Mouse (Mus musculus) right cerebral cortex, adult 2 months (tissue): ENCODE data around the gene Mylpf.
"Not testable (repeated sequence)": the region's sequence is repeated elsewhere in the genome, so short reads cannot be mapped to it uniquely, and the experiment has no call there.

Experiments
- DNase-seq, 2 experiments: peaks; one replicate each; pipeline ENCODE4 v3.0.0; 2021 to 2022; ENCODE audit warnings: low spot score in 2 of 2

Gene Mylpf

DNA sequence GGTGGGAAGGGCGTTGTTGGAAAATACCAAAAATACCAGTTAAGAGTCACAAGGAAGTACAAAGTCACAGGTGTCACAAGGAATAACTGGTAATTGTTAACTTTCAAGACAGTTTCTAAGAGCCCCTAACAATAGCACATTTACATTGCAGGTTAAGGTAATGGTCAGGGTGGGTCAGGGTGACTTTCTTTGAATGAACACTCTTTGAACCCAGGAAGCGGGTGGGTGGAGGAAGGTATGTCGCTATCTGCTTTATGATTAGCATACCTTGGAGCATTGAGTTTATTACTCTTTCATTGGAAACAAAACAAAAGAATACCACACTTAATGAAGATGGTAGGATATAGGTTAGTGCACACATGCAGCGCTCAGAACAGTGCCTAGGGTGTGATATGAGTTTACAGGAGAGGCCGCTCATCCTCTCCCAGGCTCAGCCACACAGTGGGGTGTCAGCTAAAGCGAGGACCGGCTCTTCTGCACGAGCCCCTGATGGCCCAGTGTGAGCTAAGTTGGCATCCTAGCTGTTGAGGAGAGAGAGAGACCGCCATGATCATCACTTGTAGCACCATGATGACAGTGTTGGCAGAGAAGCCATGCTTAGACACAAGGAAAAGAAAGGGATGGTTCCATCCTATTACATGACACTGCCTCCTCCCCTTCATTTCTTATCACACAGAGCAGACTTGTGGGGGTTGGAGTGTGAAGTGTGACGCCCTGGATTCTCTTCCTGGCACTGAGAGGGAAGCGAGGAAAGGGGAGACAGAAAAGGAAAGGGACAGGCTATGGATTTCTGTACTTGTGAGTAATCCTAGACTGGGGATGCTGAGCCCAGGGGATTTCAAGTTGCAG lies 16.7 kb downstream of the Mylpf start:
- no peak for DNase-seq

DNA sequence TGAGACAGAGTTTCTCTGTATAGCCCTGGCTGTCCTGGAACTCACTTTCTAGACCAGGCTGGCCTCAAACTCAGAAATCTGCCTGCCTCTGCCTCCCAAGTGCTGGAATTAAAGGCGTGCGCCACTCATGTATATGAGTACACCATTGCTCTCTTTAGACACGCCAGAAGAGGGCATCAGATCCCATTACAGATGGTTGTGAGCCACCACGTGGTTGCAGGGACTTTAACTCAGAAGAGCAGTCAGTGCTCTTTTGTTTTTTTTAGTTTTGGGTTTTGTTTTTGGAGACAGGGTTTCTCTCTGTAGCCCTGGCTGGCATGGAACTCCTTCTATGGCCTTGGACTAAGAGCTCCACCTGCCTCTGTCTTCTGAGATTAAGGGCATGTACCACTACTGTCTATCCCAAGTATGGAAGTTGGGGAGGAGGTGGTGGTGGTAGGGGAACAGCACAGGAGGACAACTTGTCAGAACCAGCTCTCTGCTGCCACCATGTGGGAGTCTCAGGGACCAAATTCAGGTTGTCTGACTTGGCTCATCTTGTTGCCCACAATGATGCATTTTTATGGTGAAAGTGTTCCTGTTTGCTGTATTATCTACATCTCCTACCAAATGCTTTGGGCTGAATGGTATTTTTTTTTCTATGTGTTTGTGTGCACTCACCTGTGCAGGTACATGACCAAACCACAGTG lies 20.1 kb downstream of the Mylpf start:
- DNase-seq, result peak; percentile 87 to 89

DNA sequence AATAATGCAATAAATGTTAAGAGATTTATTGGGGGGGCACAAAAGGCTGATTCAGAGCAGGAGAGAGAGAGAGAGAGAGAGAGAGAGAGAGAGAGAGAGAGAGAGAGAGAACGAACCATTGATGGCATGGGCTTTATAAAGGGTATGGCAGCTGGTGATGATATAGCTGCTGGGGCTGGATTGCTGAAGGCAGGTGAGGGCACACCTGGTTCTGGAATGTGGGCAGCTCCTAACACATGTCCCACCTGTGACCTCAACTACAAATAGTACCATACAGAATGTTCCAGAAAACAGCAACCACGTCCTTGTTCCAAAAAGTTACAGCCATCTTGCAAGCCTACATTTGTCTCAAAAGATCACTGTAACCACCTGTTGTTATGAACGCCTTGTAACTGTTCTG lies 22.7 kb downstream of the Mylpf start:
- DNase-seq, result no peak

DNA sequence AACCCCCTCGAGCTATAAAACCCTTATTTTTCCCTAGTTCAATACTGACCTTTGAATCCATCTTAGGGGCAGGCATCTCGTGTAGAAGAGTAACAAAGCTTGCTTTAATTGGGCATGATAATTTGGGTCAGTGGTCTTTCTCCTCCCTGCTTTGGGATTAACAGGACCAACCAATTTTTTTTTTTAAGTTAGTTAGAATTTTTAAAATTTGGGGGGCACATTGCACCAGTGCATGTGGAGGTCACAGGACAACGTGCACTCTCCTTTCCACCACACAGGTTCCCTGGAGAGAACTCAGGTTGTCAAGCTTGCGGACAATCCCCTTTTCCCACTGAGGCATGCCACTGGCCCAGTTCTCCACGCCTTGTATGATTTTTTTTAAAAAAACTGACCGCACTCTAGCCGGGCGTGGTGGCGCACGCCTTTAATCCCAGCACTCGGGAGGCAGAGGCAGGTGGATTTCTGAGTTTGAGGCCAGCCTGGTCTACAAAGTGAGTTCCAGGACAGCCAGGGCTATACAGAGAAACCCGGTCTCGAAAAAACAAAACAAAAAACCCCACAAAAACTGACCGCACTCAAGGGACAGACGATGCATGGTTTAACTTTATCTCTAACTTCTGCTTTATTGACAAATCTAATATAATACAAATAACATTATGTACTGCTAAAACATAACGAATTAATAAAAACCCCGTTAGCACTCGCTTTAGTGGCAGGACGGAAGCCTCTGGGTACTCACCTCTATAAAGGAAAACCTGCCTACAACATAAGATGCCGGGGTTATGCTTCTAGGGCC lies 23.3 kb downstream of the Mylpf start:
- DNase-seq, result no peak

DNA sequence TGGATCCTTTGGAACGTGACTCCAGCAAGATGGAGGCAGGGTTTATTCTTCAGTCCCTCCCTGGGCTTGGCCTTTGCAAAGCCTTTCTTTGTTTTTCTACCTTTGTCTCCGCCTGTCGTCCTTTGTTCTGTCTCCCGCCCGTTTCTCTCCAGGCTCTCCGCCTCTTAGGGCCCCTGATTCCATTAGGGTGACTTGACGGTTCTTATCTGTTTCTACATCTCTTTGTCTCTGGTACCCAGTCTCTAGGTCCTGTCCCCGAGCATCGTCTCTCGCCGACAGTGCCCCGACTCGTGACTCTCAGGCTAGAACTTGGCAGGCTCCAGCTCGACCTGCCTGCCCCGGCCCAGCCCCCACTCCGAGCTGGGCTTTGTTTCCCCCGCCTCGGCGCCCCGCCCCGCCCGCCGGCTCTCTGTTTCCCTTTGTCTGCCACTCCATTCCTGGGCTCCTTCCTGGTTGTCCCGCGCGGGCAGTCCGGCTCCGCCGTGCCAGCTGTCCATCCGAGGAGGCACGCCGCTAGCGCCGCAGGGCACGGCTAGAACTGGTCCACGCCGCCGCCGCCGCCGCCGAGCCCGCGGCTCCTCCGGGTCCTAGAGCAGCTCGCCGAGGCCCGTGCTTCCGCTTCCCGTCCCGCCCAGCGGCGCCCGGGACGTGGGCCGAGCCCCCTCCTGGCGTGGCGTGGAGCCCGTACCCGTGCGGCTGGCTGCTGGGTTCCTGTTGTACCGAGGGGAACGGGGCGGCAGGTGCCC lies 24.1 kb downstream of the Mylpf start, which contains the start of the genes Zfp553 and Sept1:
TSS of gene Zfp553 (plus strand) at position 440 of the 746 bp plus-strand sequence.
TSS of gene Sept1 (minus strand) at position 509 of the 746 bp plus-strand sequence.
- DNase-seq, result peak; percentile 79 to 86

DNA sequence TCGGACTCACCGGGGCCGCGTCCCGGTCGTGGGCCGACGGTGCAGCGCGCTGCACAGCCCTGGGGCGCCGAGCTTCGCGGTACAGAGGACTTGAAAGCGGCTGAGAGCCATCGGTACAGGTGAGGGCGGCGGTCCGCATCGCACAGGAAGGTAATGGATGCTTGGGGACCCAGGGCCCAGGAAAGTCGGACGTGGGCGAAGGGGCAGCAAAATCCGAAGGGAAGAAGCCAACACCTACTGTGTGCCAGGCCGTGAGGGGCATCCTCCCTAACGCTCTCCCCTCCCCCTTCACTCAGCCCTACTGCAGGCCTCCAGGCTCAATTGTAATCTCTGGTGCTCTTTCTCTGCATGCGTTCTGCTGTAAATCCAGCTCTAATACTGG lies 24.7 kb downstream of the Mylpf start:
- DNase-seq, result peak in 1 of 2 experiments; percentile 47

DNA sequence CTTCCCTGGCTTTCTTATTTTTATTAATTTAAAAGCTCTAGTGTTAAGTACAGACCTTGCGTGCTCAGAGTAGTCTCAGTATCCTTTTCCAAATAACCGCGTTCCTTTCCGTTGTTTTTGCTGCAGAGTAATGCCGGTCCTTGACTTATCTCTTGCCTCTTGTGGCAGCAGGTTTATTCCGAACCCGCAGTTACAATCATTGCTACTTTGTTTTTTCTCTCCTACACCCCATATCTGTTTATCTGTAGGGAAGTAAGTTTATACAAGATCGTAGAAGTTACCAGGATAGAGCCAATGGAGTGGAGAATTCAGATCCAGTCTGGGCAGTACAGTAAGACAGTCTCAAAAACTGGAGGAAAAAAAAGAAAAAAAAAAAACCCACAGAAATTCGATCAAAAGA lies 25.1 kb downstream of the Mylpf start:
- no peak for DNase-seq

DNA sequence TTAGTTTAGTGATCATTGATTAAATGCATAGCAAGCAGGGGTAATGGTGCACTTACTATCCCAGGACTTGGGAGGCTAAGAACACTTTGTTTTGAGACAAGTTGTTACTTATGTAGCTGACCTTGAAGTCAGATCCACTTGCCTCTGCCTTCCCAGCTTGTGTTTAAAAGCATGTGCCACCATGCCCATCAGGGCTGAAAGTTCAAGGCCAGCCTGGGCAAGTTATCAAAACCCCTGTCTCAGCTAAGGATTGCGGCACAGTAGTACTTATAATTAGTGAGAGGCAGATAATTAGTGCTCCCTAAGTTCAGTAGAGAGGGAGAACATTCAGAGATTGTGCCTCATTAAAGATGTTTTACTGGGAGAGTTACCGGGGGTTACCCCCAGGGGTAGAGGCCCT lies 26.1 kb downstream of the Mylpf start:
- DNase-seq, result no peak

DNA sequence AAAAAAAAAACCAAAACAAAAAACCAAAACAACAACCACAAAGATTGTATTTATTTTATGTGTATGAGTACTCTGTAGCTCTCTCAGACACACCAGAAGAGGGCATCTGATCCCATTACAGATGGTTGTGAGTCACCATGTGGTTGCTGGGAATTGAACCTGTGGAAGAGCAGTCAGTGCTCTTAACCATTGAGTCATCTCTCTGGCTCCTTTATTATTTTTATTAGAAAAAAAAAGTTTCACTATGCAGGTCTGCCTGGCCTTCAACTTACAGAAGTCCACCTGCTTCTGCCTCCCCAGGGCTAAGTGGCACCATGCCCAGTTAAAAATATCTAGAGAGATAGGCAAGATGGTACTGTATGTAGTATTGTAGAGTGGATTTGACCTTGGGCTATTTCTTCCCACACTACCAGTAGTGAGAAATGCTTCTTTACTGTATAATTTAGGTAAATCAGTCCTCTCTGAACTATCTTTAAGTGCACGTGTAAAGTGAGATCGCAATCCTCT lies 34.7 kb downstream of the Mylpf start:
- no peak for DNase-seq

DNA sequence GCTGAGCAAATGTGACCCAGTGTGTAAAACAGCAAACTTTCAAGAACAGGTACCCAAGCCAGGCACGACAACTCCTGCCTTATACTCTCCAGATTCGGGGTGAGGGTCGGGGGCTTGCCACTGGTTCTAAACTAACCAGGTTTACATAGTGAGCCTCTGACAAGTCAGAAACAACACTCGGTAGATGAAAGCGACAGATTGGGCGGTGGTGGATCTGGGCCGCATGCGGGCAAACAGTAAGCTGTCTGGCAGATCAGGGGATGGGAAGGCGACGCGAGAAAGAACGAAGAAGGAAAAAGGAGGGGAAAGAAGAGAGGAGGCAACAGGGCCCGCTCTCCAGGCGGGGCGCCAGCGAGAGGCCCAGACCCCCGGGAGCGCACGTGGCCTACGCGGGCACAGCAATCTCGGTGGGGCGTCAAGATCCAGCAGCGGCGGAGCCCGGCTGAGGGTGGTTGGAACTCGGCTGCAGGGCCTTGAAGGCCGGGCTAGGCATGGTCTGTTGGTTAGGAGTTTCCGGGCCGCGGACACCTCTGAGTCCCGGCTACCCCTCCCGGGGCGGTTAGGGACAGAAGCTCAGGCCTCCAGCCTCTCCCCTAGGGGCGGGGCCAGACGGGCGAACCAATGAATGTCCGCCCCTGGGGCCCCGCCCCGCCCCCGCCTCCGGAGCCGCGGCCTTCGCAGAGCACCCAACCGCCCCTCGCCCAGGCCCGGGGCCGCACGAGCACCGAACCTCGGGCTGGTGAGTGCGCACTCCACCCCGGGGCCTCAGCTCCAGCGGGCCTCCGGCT lies 35.4 kb downstream of the Mylpf start, which contains the start of gene Zfp771:
TSS of gene Zfp771 (plus strand) at position 405 of the 788 bp plus-strand sequence.
- peak; percentile 89 to 93 for DNase-seq

DNA sequence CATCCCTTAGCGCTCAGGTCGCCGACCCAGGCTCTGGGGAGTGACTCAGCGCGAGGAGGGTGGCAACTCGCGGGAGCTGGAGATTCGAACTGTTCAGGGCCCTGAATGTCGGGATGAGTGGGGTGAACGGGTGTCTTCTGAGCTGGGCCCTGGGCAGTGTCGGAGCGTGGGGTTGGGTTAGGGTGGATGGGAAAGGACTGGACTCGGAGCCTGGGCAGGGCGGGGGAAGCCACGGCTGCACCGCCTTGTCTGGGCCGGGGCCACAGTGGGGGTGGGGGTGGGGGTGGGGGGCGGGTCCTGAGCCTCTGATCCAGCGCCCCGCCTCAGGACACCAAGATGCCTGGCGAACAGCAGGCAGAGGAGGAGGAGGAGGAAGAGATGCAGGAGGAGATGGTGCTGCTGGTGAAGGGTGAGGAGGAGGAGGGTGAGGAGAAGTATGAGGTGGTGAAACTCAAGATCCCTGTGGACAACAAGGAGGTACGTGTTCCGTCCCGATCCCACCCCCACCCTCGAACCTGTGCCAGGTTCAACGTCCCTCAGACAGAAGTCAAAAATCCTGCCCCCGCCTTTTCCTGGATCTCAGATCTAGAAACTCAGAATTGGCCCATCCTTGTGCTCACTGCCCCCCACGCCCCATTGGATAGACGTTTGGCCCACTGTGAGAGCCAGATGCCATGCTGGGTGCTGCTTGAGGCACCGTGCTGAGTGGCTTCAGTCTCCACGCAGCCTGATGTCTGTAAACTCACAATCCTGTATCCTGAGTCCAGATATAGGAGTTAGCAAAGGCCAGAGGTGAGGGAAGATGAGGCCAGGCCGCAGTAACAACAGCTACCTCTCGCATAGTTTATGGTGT lies 36.2 kb downstream of the Mylpf start:
- no peak for DNase-seq

DNA sequence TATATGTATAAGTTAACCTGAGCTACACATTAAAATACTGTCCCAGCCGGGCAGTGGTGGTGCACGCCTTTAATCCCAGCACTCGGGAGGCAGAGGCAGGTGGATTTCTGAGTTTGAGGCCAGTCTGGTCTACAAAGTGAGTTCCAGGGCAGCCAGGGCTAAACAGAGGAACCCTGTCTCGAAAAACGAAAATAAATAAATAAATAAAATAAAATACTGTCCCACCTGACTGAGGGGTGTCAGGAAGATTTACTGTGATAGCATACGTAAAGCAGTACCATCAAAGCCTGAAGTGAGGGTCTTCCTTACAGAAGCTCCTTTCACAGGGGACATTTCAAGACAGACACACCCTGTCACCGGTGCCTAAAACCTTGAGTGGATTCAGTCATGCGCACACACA lies 41.8 kb downstream of the Mylpf start:
- not testable (repeated sequence) for DNase-seq

DNA sequence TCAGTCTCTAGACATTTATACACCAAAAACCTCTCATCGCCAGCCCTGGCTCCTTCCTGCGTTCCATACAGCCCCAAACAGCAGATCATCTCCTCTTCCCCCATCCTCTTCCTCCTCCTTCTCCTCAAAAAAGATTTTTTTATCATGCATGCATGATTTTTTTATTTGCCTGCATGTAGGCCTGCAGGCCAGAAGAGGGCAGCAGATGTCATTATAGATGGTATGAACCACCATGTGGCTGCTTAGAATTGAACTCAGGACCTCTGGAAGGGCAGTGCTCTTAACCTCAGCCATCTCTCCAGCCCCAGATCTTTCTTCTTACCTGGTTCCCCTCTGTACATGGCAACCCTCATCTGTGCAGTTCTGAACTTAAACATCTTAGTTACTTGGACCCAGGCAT lies 43.7 kb downstream of the Mylpf start:
- no peak for DNase-seq

DNA sequence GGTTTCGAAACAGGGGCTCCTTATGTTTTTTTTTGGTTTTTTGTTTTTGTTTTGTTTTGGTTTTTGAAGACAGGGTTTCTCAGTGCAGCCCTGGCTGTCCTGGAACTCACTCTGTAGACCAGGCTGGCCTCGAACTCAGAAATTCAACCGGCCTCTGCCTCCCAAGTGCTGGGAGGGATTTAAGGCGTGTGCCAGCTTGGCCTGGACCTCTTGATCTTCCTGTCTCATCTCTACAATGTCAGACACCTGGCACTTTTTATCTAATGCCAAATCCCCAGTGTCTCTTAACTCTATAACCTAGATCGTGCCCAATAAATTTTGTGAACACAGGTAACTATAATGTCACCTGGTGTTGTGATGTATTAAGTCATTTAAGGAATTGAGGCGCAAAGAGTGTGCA lies 44.7 kb downstream of the Mylpf start:
- DNase-seq, result no peak

DNA sequence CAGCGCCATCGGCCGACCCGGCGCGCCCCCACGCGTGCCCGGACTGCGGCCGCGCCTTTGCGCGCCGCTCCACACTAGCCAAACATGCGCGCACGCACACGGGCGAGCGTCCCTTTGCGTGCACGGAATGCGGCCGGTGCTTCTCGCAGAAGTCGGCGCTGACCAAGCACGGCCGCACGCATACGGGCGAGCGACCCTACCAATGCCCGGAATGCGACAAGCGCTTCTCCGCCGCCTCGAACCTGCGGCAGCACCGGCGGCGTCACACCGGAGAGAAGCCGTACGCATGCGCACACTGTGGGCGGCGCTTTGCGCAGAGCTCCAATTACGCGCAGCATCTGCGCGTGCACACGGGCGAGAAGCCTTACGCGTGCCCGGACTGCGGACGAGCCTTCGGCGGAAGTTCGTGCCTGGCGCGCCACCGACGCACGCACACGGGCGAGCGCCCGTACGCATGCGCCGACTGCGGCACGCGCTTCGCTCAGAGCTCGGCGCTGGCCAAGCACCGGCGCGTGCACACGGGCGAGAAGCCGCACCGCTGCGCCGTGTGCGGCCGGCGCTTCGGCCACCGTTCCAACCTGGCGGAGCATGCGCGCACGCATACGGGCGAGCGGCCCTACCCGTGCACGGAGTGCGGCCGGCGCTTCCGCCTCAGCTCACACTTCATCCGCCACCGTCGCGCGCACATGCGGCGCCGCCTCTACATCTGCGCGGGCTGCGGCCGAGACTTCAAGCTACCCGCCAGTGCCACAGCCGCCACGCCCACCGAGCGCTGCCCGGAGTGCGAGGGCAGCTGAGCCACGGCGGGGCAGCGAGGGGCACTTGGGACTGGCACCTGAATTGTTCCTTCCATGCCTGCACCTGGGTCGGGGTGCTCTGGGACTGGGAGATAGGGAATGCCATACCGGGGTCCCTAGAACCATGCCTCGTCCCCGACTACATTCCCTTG lies 45.4 kb downstream of the Mylpf start:
- peak; percentile 94 for DNase-seq

DNA sequence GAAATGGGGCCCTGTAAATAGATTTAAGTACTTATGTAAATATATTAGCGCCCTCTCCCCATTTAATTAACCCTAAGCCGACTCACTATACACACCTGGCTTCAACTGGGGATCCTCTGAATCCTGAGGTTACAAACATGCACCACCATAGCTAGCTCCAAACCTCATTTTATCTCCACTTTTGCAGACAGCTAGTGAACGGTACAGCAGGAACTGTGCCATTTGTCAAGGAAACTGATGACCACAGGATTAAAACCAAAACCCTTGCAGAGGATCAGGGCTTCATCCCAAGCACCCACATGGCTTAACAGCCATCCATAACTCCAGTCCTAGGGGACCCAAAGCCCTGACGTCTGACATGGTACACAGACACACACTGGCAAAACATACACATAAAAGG lies 46.3 kb downstream of the Mylpf start:
- DNase-seq, result no peak

DNA sequence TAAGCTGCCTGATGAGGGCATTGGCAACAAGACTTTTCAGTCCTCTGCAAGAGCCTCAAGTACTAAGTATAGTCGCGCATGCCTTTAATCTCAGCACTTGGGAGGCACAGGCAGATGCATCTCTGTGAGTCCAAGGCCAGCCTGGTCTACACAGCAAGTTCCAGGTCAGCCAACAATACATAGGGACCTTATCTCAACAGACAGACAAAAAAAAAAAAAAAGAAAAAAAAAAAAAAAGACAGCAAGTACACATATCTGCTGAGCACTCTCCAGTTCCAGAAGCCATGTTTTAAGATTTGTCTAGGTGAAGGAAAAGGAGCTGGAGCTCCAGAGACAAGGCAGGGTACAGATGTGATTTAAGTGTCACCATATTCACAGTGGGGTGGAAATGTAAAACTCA lies 47.3 kb downstream of the Mylpf start:
- no peak for DNase-seq

DNA sequence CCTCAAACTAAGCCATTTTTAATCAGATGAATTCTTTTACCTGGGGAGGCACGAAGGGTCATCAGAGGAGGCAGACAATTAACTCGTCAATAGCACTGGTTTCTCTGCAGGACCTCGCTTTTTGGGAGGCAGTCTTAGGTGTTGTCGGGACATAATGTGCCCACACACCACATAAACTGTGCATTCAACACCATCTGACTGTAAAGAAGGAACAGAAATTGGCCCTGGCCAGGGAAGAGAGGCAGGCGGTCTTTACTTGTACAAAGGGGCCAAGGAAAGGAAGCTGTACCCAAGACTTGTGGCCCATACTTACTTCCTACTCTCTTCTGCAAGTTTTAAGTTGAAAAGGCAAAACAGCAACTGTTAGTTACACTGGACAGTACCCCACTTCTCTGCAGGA lies 47.8 kb downstream of the Mylpf start:
- DNase-seq, result no peak
